Mouse (Mus musculus) lung, postnatal 0 days (tissue): ENCODE data around the gene Eif4a1. TPM values are rescaled to one million over a fixed set of nuclear protein-coding genes. Genes with fewer than 3 reads are reported as not detected.

ENCODE experiments used
- ATAC-seq: fragments of 200-750 bp; cut with Nextera tagmentation; 2 replicates; pipeline ENCODE4 v1.8.0; 2017; ENCODE audit warnings: moderate library complexity
- DNase-seq: peaks from one replicate; pipeline ENCODE4 v3.0.0-alpha.2; 2016; ENCODE audit warnings: low spot score
- H3K27ac ChIP-seq: fragments of 300-500 bp; sonication (generic); 2 replicates; pipeline ENCODE4 v1.5.1; 2014; ENCODE audit warnings: antibody characterized with exemption, mild to moderate bottlenecking, low read length, mixed read lengths
- H3K27me3 ChIP-seq: fragments of 300-500 bp; sonication (generic); replicated peaks from 2 replicates; pipeline ENCODE4 v1.6.1; 2014; ENCODE audit warnings: low read length, mixed read lengths; ENCODE audit not compliant: insufficient read depth
- H3K36me3 ChIP-seq: fragments of 300-500 bp; sonication (generic); 2 replicates; pipeline ENCODE4 v1.6.1; 2014; ENCODE audit warnings: low read length, mixed read lengths; ENCODE audit not compliant: insufficient read depth
- H3K4me1 ChIP-seq: fragments of 300-500 bp; sonication (generic); 2 replicates; pipeline ENCODE4 v1.6.1; 2014; ENCODE audit warnings: antibody characterized with exemption, low read depth, low read length, mixed read lengths; ENCODE audit not compliant: insufficient read depth
- H3K4me2 ChIP-seq: fragments of 300-500 bp; sonication (generic); replicated peaks from 2 replicates; pipeline ENCODE4 v1.6.1; 2014; ENCODE audit warnings: low read depth, mild to moderate bottlenecking, low read length, moderate library complexity, mixed read lengths
- H3K4me3 ChIP-seq: fragments of 300-500 bp; sonication (generic); 2 replicates; pipeline ENCODE4 v1.5.1; 2014; ENCODE audit warnings: low read depth, low read length
- H3K9ac ChIP-seq: fragments of 300-500 bp; sonication (generic); replicated peaks from 2 replicates; pipeline ENCODE4 v1.6.1; 2014; ENCODE audit warnings: low read depth, mild to moderate bottlenecking
- H3K9me3 ChIP-seq: fragments of 300-500 bp; sonication (generic); 2 replicates; pipeline ENCODE4 v1.6.1; 2016; ENCODE audit warnings: low read length, mixed read lengths
- CTCF ChIP-seq: IDR thresholded peaks from 2 replicates; pipeline ENCODE4 v1.5.1; 2016; ENCODE audit warnings: antibody characterized with exemption, mild to moderate bottlenecking
- EP300 ChIP-seq: IDR thresholded peaks from 2 replicates; pipeline ENCODE4 v1.6.1; 2016; ENCODE audit warnings: antibody characterized with exemption, mild to moderate bottlenecking, control low read depth
- WGBS: fragments of 180-500 bp; shearing (Covaris S2); extraction: QIAGEN DNeasy Blood & Tissue Kit; methylation state at CpG from one replicate; pipeline ENCODE4 v1.1.7; 2014; 5-methylcytosine and 5-hydroxymethylcytosine counted together
- polyA plus RNA-seq: library from polyadenylated mRNA; unstranded; fragments of >200 nt; fragmentation: Nextera tagmentation; extraction: Ambion mirVana; gene quantifications from 2 replicates; pipeline ENCODE4 v1.2.1, GENCODE M21; 2015

The Eif4a1 gene
- polyA plus RNA-seq, 1 experiment from 2014 or later = 286 TPM

GRCm38 (mm10) chr11:69681314-69682208 lies 9.3 kb upstream of the Eif4a1 start, which contains the start of gene Senp3:
Gene Senp3 (minus strand): TSS chr11:69682084.
- ATAC-seq (peak; percentile 94), DNase-seq (peak; percentile 99)
- H3K27me3 ChIP-seq = no peaks in the 10 kb centered on the region
- peak within 1 kb of the TSS; percentile 83 for H3K4me3 ChIP-seq
- H3K9ac ChIP-seq = peak within 1 kb of the TSS; percentile 82
- H3K4me2 ChIP-seq = peak within 1 kb of the TSS; percentile 84
- H3K9me3 ChIP-seq = no peaks in the 10 kb centered on the region
- no peak for TF ChIP-seq EP300
- TF ChIP-seq CTCF = peak; percentile 1; the same call in 1 of the 2 replicates
- H3K36me3 ChIP-seq = 0 out of 2 replicates have a peak, but pooled peaks cover 6% of the 10 kb centered on the region
- H3K4me1 ChIP-seq = peaks cover 40% of the 10 kb centered on the region
- peak within 1 kb of the TSS; percentile 95 for H3K27ac ChIP-seq
- under 1% methylated on average over 61 of the region's 80 CpGs for WGBS

GRCm38 (mm10) chr11:69680136-69680855 lies 8.1 kb upstream of the Eif4a1 start:
- no peak overlapping the region for H3K27ac ChIP-seq

DNA sequence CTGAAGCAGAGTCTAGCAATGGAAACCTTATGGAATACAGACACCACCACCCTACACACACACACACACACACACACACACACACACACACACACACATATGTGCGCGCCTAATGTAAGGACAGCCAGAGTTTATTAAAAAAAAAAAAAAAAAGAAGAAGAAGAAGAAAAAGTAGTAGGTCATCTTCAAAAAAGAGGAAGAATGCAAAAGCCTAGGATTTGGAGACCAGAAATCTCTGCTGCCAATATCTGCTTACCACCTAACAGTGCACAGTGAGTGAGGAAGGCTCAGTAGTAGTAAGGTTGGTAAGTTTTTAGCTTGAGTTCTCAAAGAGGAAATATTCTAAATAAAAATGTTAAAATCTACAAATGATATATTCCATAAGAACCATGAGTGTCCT lies 6.9 kb upstream of the Eif4a1 start:
- Histone ChIP-seq H3K4me2 (no peak overlapping the region), H3K4me1 (peaks cover 16% of the 10 kb centered on the region), H3K9ac (no peak overlapping the region), H3K27me3 (no peaks in the 10 kb centered on the region), H3K4me3 (no peak overlapping the region), H3K9me3 (no peaks in the 10 kb centered on the region), H3K36me3 (peaks cover 23% of the 10 kb centered on the region; the same call in 1 of the 2 replicates), H3K27ac (no peak overlapping the region)
- 96% methylated on average over 2 of the region's 2 CpGs for WGBS
- TF ChIP-seq CTCF (no peak), EP300 (no peak)
- DNase-seq (no peak), ATAC-seq (no peak)

More at GRCm38 (mm10) chr11:69680136-69680855, 8.1 kb upstream of the Eif4a1 start:
- H3K4me2 ChIP-seq = peak overlapping the region; percentile 84; the same call in 1 of the 2 replicates
- H3K27me3 ChIP-seq = no peaks in the 10 kb centered on the region
- H3K4me1 ChIP-seq = peaks cover 28% of the 10 kb centered on the region
- peaks cover 13% of the 10 kb centered on the region; the same call in 1 of the 2 replicates for H3K36me3 ChIP-seq
- ATAC-seq (no peak), DNase-seq (no peak)
- 87% methylated on average over 29 of the region's 30 CpGs for WGBS
- TF ChIP-seq CTCF (no peak), EP300 (no peak)
- H3K9me3 ChIP-seq = no peaks in the 10 kb centered on the region
- H3K9ac ChIP-seq = no peak overlapping the region
- H3K4me3 ChIP-seq = peak overlapping the region; percentile 83; the same call in 1 of the 2 replicates

GRCm38 (mm10) chr11:69671726-69672124 lies 498 bp downstream of the Eif4a1 start:
- Histone ChIP-seq H3K4me3 (peak overlapping the region; percentile 100), H3K4me1 (peaks cover 4% of the 10 kb centered on the region; the same call in 1 of the 2 replicates), H3K27ac (peak overlapping the region; percentile 100), H3K27me3 (no peaks in the 10 kb centered on the region), H3K36me3 (peaks cover 48% of the 10 kb centered on the region), H3K9me3 (no peaks in the 10 kb centered on the region), H3K9ac (peak overlapping the region; percentile 99), H3K4me2 (peak overlapping the region; percentile 67)
- DNase-seq = no peak
- peak; percentile 3; the same call in 1 of the 2 replicates for ATAC-seq
- TF ChIP-seq EP300 (no peak), CTCF (no peak)
- WGBS = 2% methylated on average over 42 of the region's 43 CpGs

DNA sequence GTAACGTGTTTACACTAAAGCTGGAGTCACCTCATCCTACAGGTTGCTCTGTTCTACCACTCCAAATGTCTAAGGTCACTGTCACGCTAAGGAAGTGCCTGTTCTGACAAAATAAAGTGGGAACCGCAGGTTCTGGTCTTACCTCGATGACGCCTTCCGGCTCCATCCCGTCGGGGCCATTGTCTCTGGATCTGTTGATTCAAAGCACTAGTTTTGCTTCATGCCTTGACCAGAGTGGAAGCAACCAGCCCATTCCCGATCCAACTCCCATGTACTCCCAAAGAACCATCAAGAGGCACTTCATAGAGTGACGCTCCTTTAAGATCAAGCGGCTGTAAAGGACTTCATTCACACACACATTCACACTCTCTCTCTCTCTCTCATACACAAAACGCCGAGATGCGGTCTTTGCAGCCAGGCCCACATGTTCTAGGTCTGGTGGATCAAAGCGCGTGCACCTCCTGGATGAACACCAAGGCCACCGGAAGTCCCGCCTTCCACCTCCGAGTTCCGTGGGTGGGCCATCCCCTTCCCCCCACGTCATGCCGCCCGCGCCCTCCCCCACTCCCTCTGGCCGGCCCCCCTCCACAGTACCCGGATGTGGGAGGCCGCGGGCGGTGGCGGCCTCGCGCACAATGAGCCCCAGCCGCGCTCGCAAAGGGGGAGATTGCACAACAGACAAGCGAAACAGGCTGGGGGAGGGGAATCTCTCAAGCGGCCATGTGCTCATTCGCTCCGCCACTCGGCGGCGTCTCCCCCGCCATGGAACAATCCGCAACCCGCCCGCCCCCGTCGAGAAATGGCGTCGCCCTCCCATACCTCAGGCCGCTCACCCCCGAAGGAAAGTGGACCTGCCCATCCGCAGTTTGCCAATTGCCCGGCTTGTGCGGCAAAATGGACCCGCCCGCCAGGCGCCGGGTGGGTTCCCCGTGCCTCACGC lies 1.2 kb downstream of the Eif4a1 start:
- WGBS = under 1% methylated on average over 45 of the region's 61 CpGs
- DNase-seq (peak; percentile 99), ATAC-seq (peak; percentile 82)
- H3K9me3 ChIP-seq = no peaks in the 10 kb centered on the region
- H3K4me3 ChIP-seq = peak overlapping the region; percentile 100
- H3K9ac ChIP-seq = peak overlapping the region; percentile 99
- peaks cover 4% of the 10 kb centered on the region; the same call in 1 of the 2 replicates for H3K4me1 ChIP-seq
- peak overlapping the region; percentile 67 for H3K4me2 ChIP-seq
- H3K36me3 ChIP-seq = peaks cover 44% of the 10 kb centered on the region
- peak overlapping the region; percentile 100 for H3K27ac ChIP-seq
- TF ChIP-seq CTCF (peak; percentile 44), EP300 (no peak)
- no peaks in the 10 kb centered on the region for H3K27me3 ChIP-seq
